Mouse (Mus musculus): Measurements from ENCODE around the gene Gk2. TPM values are rescaled to one million over a fixed set of nuclear protein-coding genes. Genes with fewer than 3 reads are reported as not detected.

Gk2 gene
- total RNA-seq, 2 experiments from 2014 or later = not detected

DNA sequence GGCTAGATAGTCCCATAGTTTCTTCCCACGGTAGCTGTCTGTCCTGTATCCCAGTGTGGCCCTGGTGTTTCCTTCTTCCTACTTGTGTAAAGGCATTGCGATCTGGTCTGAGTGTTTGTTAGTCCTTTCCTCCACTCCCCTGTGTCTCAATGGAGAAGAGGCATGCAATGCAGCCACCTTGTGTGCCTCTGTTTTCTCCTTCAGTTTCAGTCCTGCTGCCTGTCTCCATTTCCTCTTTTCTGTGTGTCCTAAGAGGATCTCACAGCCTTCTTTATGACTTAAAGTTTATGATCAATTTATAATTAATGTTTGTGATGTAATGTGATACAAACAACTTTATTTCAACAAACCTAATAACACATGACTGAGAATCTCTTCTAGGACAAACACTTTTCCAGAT is 35.2 kb downstream of the Gk2 start:
- H3K27ac ChIP-seq = no peak overlapping the region
- DNase-seq = no peak
- intact Hi-C loops (cut with DNase I) = no loop called here
- no peak overlapping the region for H3K4me3 ChIP-seq
- no peak for TF ChIP-seq CTCF (IDR thresholded peaks at IDR 0.05)

GRCm38 (mm10) chr5:97417185-97417584 is 39.6 kb downstream of the Gk2 start:
- TF ChIP-seq CTCF (IDR thresholded peaks at IDR 0.05) = no peak
- no peak for DNase-seq
- Histone ChIP-seq H3K4me3 (no peak overlapping the region), H3K27ac (no peak overlapping the region)
- intact Hi-C loops (cut with DNase I) = no loop called here

DNA sequence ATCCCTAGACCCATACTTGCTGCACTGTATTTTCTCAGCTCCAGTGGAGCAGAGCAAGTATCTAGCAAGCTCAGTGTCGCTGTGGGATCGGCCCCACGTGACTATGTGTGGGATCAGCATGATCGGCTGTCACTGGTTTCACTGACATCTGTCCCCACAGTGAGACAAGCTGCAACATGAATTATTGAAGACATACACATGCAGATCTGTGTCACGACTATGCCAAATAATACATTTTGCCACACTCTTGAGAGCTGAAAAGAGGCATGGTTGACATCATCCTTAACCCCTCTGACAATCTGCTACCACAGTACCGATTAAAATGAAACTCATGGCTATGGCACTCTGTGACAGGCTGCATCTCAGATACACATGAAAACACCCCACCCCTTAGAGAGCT is 41.0 kb downstream of the Gk2 start:
- intact Hi-C loops (cut with DNase I) = no loop called here
- no peak overlapping the region for H3K4me3 ChIP-seq
- no peak overlapping the region for H3K27ac ChIP-seq
- no peak for TF ChIP-seq CTCF (IDR thresholded peaks at IDR 0.05)
- DNase-seq = no peak

DNA sequence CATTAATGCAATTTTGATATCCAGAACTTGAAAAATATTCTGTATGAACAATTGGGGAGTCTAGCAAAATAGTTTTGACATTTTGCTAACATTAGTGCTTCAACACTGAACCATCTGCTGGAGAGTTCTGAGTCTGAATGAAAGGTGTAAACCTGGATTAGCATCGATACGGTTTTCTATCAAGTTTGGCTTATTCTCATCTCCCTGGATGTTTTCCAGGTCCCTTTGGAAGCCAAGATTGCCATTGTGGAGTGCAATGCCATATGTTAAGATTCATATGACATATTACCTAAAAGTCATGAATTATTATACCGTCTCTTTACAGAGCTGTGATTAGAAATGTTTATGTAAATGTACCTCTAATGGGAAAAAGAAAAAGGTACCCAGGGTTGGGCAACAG is 43.1 kb downstream of the Gk2 start:
- no peak for DNase-seq
- no peak overlapping the region for H3K4me3 ChIP-seq
- no peak for TF ChIP-seq CTCF (IDR thresholded peaks at IDR 0.05)
- intact Hi-C loops (cut with DNase I) = no loop called here
- no peak overlapping the region for H3K27ac ChIP-seq

GRCm38 (mm10) chr5:97410190-97410589 is 46.6 kb downstream of the Gk2 start:
- no peak for TF ChIP-seq CTCF (IDR thresholded peaks at IDR 0.05)
- no peak overlapping the region for H3K4me3 ChIP-seq
- intact Hi-C loops (cut with DNase I) = no loop called here
- no peak overlapping the region for H3K27ac ChIP-seq
- DNase-seq = no peak

DNA sequence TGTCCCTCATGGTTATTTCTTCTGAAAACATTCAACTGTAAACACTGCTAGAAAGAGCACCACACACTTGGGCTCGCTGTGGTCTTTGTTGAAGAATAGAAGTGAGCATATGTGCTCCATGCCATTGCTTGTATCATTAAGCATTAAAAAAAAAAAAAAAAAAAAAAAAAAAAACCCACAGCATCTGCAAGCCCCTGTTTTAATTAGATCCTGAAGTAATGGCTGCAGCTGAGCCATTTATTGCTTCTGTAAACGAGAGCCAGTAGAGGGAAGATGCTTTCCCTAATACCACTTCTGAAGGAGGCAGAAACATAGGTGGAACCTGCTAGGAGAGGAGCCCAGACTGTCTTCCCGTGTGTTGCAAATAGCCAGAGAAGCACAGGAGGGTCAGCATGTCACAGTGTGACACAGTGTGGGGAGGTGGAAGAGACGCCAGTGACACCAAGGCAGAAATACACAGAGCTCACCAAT is 47.6 kb downstream of the Gk2 start:
- no peak overlapping the region for H3K27ac ChIP-seq
- H3K4me3 ChIP-seq = no peak overlapping the region
- TF ChIP-seq CTCF (IDR thresholded peaks at IDR 0.05) = no peak
- DNase-seq = no peak
- intact Hi-C loops (cut with DNase I) = no loop called here

Other genes with a start within 250 kb of the Gk2 start
- not detected for gene Naa11, start 64.6 kb downstream of the Gk2 start, total RNA-seq (2021)

Data from gastrocnemius, adult 2 months (tissue).